Mouse (Mus musculus) liver, postnatal 0 days (tissue): Measurements from ENCODE around the gene Atp13a1.

Experiments used
- CTCF ChIP-seq: sonication (generic); IDR thresholded peaks from 2 replicates; pipeline ENCODE4 v1.5.1; 2016; ENCODE audit warnings: antibody characterized with exemption, low read depth
- EP300 ChIP-seq: IDR thresholded peaks from 2 replicates; pipeline ENCODE4 v1.6.1; 2016; ENCODE audit warnings: antibody characterized with exemption, low read depth, mild to moderate bottlenecking

DNA sequence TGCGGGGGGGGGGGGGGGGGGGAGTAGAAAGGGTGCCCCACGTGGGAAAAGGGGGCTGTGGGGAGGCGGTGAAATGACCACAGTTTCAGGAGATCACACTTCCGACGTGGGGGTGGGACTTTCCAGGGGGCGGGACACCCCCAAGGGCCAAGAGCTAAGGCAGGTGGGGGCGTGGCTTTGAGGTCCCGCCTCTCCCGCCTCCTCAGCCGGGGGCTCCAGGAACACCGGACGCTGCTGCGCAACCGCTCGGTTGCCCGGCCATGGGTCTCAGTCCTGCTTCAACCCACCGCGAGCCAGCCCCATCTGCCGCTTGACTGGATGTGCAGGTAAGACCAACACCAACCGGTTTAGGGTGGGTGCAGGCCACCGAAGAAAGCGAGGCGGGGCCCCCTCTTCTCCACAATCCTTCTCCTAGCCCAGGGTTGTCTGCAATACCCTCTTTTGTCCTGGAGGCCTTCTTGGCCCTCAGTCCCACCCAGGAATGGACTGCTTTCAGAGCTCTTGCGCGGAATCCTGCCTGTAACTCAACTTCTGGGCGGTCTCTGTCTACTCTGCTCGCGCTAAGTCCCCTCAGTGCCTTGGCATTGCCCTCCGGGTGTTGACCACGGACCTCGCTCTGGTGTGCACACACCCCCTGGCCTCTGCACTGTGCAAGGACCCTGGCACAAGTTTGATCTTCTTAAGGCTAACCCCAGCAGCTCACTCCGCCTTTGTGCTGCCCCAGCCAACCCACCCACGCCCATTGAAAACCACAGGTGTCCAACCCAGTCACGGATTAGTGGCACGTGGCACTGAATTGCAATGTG, 31.6 kb downstream of the Atp13a1 start, which contains the start of gene Lpar2:
- TF ChIP-seq EP300, result no peak
- TF ChIP-seq CTCF, result no peak
